21 mouse cellular contexts compared by ENCODE assay signal in the genomic region with DNA sequence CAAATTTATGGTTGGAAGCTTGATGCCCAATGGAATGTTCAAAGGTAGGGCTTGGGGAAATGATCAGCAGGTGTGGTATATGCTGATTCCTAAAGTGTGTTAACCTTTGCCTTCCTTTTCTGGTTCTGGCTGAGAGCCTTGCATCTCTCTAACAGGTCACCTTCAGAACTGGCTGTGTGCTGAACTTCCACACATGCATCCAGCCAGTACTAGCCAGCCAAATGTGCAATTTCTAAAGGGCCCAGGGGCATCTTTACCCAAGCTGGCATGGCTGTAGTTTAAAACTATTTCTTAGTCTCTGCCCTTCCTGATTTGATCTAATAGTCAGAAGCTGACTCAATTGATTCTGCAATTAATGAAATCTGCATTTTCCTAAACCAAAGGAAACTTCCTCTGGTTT.
A peak's percentile ranks its signal among the peaks of the same experiment; 100 is the strongest.
DNase-seq lines count a peak whose midpoint lies in the region; ATAC-seq lines count a peak whose summit lies in the region.
"Had no signal": no experiment of that assay in that cellular context is flagged by ENCODE, and none has a peak within 500 bp of the region (broad histone marks: within the 10 kb centered on the region; RNA-seq: fewer than 3 reads in every experiment).

No protein-coding gene starts in this region.

- H3K27ac ChIP-seq in kidney, embryonic 15.5 days = no peak overlapping the region
- H3K27ac ChIP-seq: embryonic facial prominence, embryonic 12.5 days; heart, adult 2 months; heart, embryonic 15.5 days; hindbrain, embryonic 15.5 days had no signal

- H3K9me3 ChIP-seq in kidney, embryonic 15.5 days (replicated peaks) = no peaks in the 10 kb centered on the region
- H3K9me3 ChIP-seq: embryonic facial prominence, embryonic 12.5 days; G1E; heart, embryonic 15.5 days; hindbrain, embryonic 15.5 days had no signal

- H3K4me3 ChIP-seq in kidney, embryonic 15.5 days (replicated peaks) = no peak overlapping the region
- H3K4me3 ChIP-seq: embryonic facial prominence, embryonic 12.5 days; heart, adult 2 months; heart, embryonic 15.5 days; hindbrain, embryonic 15.5 days had no signal

- no peaks in the 10 kb centered on the region for H3K36me3 ChIP-seq in kidney, embryonic 15.5 days
- H3K36me3 ChIP-seq: embryonic facial prominence, embryonic 12.5 days; G1E; heart, embryonic 15.5 days; hindbrain, embryonic 15.5 days had no signal

- DNase-seq in adrenal gland, postnatal 10 days = peak; percentile 6
- no peak for DNase-seq in adrenal gland, postnatal 36 days
- peak; percentile 9 for DNase-seq in ZHBTc4 (ENCODE audit: low read depth, low spot score)
- DNase-seq in kidney, postnatal 36 days = peak; percentile 47 to 70
- no peak for DNase-seq in right cerebral cortex, postnatal 10 days (ENCODE audit: low spot score in 2 of 2)
- DNase-seq in left cerebral cortex, postnatal 14 days (ENCODE audit: low spot score in 2 of 2) = no peak
- DNase-seq: B cell, adult 2 months; cerebellum, adult 11 months; cerebellum, adult 8-10 months; cerebellum, postnatal 14 days; gastrocnemius, postnatal 10 days; heart, adult 2 months; heart, postnatal 14 days had no signal

- ATAC-seq in kidney, embryonic 15.5 days (replicated peaks; ENCODE audit: low FRiP score) = 0 out of 2 replicates have a peak, but pooled peaks have one; percentile 29
- ATAC-seq: CD4-positive, CD25-positive, alpha-beta regulatory T cell, adult 4 months; forebrain, embryonic 16.5 days had no signal

- no peak overlapping the region for H3K4me2 ChIP-seq in kidney, embryonic 15.5 days
- H3K4me2 ChIP-seq: embryonic facial prominence, embryonic 12.5 days; heart, embryonic 11.5 days; heart, embryonic 15.5 days; hindbrain, embryonic 15.5 days had no signal

- intact Hi-C loops in left cerebral cortex, postnatal 14 days (cut with DNase I) = no loop called here

- no peaks in the 10 kb centered on the region for H3K27me3 ChIP-seq in kidney, embryonic 15.5 days
- H3K27me3 ChIP-seq: embryonic facial prominence, embryonic 12.5 days; heart, embryonic 15.5 days; hindbrain, embryonic 15.5 days had no signal

- H3K9ac ChIP-seq in kidney, embryonic 15.5 days = no peak overlapping the region
- H3K9ac ChIP-seq: embryonic facial prominence, embryonic 12.5 days; heart, embryonic 15.5 days; hindbrain, embryonic 15.5 days had no signal

- no peaks in the 10 kb centered on the region for H3K4me1 ChIP-seq in kidney, embryonic 15.5 days
- H3K4me1 ChIP-seq: embryonic facial prominence, embryonic 12.5 days; heart, embryonic 15.5 days; hindbrain, embryonic 15.5 days had no signal

Comparison
In these comparisons a context has a peak if more than half of its experiments do, and no peak if none do; other contexts are left out.
1. DNase-seq: peak in adrenal gland, postnatal 10 days (single experiment), ZHBTc4 (single experiment) and kidney, postnatal 36 days (2 of 2); none in adrenal gland, postnatal 36 days (0 of 2), right cerebral cortex, postnatal 10 days (0 of 2) and left cerebral cortex, postnatal 14 days (0 of 2).